Mouse (Mus musculus) heart, postnatal 25 days (tissue): ENCODE data around the gene Gm29666. TPM values are rescaled to one million over a fixed set of nuclear protein-coding genes. Genes with fewer than 3 reads are reported as not detected.

Source experiments
- DNase-seq: peaks from one replicate; pipeline ENCODE4 v3.0.0; 2022; ENCODE audit warnings: low spot score
- intact Hi-C: fragments of 180-260 bp; cut with DNase I; formaldehyde crosslinking; loops from one replicate; pipeline ENCODE4 v1.15.1; 2025
- total RNA-seq, 2 experiments: library from RNA; stranded (reverse); gene quantifications; 2 replicates each; pipeline ENCODE4 v1.2.3; 2021

Gm29666 gene
- under 1 TPM; 0.22 to 0.23 TPM for total RNA-seq

- DNase-seq = no peak
- intact Hi-C loops = loop anchor here (5.0 kb wide), 2 partner anchors 63 to 122 kb away; partner anchors contain the start of gene Phf21b
Observed at GRCm38 (mm10) chr15:84919938-84920337, at the start of gene Gm29666. Gm29666 (minus strand) TSS chr15:84920038.

GRCm38 (mm10) chr15:84968534-84968933, 48.7 kb upstream of the Gm29666 start:
- no peak for DNase-seq
- intact Hi-C loops = no loop called here

GRCm38 (mm10) chr15:84965575-84966360, 45.9 kb upstream of the Gm29666 start:
- intact Hi-C loops = no loop called here
- no peak for DNase-seq

DNA sequence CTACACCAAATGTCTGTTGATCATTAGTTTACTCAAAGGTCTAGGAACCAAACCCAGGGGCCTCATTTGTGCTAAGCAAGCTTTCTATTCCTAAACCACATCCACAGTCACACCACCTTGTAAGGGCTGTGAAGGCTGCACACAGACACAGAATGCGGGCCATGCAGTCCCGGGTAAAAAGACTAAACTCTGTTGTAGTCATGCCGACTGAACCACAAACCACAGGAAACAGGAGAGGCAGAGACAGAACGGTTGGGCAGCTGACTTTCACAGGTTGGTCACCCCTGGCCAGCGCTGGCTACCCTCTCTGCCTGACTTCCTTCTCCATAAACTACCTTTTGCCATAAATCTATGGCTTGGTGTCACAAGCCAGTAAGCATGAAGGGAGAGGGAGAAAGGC, 44.9 kb upstream of the Gm29666 start:
- DNase-seq = no peak
- intact Hi-C loops = no loop called here

GRCm38 (mm10) chr15:84962518-84962917, 42.7 kb upstream of the Gm29666 start:
- intact Hi-C loops = no loop called here
- DNase-seq = no peak

DNA sequence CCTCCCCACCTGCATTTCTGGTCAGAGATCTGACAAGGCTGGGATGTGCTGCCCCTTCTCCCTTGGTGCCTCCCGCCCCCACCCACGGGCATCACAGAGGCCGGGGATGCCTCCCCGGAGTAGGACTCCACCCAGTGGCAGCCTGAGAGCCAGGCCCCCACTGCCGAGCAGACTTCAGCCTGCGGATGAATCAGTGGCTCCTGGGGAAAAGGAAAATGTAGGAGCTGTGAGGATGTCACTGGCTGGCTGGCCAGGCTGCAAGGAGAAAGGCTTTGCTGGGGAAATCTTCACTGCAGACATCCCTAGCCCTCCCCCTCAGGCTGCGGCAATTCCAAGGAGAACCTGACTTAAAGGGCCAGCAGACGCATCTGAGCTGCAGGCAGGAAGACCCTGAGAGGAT, 40.9 kb upstream of the Gm29666 start:
- intact Hi-C loops = no loop called here
- no peak for DNase-seq

DNA sequence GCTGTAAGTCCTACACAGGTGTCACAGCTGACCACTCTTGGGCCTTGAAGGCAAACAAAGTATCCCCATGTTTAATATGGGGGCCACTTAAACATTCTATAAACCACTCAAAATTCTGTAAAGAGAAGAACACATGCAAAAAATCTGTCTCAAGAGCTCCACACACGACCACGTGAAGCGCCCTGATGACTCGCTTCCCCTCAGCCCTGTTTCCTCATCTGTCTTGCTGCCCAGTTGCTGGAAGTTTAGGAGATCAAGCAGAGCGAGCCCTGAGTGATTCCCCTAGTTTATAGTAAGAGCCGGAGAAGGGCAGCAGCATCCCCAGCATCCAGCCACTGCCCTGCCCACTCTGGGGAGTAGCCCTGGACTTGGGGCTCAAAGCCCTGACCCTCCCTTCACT, 40.1 kb upstream of the Gm29666 start:
- DNase-seq = no peak
- intact Hi-C loops = no loop called here

- intact Hi-C loops = no loop called here
- no peak for DNase-seq
Observed at GRCm38 (mm10) chr15:84958331-84958730, 38.5 kb upstream of the Gm29666 start.

- intact Hi-C loops = no loop called here
- DNase-seq = no peak
Observed at GRCm38 (mm10) chr15:84957851-84958250, 38.0 kb upstream of the Gm29666 start.

DNA sequence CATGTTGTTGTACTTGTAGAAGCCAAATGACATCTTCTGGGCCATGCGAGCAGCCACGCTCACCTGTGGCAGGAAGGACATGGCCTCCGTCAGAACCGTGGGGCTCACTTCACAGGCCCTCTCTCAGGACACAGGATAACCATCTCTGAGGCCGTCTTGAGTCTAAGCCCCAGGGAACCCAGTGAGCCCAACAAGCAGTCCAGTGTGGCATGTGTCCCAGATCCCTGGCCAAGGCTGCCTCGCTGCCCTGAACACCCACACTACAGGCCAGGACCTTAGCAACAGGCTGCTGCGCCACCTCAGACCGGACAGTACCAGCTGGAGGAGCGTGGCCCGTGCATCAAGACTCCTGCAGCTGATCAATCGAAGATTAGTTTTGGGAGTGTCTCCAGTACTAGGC, 33.4 kb upstream of the Gm29666 start:
- intact Hi-C loops = no loop called here
- DNase-seq = no peak

DNA sequence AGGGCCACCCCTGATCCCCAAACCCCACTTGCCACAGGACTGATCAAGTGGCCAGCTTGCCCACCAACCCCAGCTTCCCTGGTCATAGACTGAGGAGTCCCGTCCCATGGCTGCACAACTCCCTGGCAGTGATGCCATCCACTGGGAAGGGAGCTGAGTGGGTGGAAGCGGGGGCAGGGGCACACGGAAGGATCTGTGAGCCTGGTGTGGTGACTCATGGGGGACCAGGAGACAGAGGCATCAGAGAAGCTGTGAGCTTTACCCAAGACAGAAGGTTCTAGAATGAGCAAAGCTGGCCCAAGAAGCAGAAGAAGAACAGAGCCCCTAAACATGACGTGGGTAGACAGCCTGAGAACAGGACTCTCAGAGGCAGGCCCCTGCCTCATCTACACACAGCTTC, 30.2 kb upstream of the Gm29666 start:
- intact Hi-C loops = no loop called here
- DNase-seq = no peak

- intact Hi-C loops = no loop called here
- DNase-seq = no peak
Observed at GRCm38 (mm10) chr15:84948990-84949389, 29.2 kb upstream of the Gm29666 start.

GRCm38 (mm10) chr15:84944319-84944718, 24.5 kb upstream of the Gm29666 start:
- intact Hi-C loops = no loop called here
- DNase-seq = no peak

DNA sequence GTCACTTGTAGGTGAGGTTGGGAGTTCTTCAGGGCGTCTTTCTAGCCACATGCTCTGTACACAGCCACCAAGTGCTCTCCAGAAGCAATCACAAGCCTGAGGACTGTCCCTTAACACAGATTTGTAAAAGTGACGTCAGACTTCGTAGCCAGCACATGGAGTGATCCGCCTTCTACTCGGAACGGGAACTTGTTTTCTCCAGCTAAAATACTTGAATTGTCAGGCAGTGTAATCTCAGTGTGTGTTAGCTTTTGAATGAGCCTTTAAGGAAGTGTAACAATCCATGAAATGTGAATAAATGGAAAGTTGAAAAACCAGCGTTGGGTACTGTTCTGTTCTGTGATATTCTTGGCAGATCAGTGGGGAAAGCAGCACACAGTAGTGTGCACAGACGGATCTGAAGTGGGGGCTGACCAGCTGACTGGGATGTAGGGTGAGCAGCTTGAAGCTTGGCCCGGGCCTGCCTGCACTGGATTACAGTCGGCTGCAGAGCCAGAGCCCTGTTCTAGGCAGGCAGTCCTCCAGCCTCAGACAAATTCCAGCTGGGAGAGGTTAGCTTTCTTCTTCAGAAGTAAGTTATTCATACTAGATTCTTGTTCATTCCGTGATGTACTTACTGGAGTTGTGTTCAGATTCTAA, 22.9 kb upstream of the Gm29666 start:
- no peak for DNase-seq
- intact Hi-C loops = no loop called here

DNA sequence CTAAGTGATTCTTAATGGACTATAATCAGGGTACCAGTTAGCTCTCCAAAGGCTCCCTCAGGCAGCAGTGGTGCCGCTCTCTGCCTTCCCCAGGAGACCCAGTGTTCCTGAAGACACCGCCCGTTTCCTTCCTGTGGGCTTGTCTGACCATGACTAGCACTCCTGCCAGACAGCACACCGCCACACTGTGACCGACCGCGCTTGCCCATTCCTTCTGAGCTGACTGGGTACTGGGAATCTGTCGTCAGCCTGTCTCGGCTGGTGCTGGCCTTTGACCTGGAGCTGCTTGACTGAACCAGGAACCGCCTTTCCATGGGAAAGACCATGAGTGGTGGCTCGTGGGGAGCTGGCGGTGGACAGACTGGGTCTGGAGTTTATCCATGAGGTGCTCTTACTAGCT, 20.3 kb upstream of the Gm29666 start:
- DNase-seq = no peak
- intact Hi-C loops = no loop called here

DNA sequence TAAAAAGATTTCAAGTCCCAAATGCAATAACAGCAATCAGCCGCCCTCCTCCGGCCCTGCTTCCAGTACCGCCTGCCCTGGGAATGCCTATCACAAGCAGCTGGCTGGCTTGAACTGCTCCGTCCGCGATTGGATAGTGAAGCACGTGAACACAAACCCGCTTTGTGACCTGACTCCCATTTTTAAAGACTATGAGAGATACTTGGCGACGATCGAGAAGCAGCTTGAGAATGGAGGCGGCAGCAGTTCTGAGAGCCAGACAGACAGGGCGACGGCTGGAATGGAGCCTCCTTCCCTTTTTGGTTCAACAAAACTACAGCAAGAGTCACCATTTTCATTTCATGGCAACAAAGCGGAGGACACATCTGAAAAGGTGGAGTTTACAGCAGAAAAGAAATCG, 15.1 kb upstream of the Gm29666 start:
- no peak for DNase-seq
- intact Hi-C loops = loop anchor here (5.0 kb wide), 1 partner anchor 52 kb away; the partner anchor contains the start of gene 5031439G07Rik

DNA sequence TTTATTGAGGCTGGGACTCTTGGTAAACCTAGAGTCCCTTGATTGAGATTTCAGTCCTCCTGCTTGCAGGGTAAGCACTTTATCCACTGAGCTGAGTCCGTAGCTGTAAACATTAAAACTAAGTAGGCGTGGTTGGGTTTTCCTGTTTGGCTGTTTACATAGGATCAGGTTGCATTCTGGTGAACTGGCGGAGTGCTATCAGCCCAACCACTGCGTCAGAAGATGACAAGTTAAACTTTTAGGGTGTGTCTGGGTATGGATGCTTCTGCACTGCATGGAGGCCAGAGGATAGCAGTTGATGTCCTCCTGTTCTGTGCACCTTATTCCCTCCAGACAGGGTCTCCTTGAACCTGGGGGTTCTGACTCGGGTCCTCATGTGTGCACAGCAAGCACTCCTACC, 12.5 kb upstream of the Gm29666 start:
- intact Hi-C loops = no loop called here
- DNase-seq = no peak

DNA sequence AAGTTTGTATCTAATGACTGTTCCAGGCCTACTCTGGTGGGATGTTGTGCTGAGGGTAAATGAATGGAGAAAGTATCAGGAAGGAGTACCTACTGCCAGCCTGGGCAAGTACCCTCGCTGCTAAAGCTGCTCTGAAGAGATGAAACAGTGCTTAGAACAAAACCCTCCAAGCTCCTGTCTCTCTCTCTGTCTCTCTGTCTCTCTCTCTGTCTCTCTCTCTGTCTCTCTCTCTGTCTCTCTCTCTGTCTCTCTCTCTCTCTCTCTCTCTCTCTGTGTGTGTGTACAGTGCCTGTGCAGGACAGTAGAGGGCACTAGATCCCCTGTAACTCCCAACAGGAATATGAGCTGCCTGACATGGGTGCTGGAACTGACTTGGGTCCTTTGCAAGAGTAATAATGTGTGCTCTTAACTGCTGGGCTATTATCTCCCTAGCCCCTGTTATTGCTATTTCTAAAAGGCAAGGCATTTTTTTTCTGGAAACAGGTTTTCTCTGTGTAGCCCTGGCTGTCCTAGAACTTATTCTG, 5.7 kb upstream of the Gm29666 start:
- no peak for DNase-seq
- intact Hi-C loops = loop anchor here (5.0 kb wide), 2 partner anchors 72 to 168 kb away; no protein-coding TSS in a partner anchor

DNA sequence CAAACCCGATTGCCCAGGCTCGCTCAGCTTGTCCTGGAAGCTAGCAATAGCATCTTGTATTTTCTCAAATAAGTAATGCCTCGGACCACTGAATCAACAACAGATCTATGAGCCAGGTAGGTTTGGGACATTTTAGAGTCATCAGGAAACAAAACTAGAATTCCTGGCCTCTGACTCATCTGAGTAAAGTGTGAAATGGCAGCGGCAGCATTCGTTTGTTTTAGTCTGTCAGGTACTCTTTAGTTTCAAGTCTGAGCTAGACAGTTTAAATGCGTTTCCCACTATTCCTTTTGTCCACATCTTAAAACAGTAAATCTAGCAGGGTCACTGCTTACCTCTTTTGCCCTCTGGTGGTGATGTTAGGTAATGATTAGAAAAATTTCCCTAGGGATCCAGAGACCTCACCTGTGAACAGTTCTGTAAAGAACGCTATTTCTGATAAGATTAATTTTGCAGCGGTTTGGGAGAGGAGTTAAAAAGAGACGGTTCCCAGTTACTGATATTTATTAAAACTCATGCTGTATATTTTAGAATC, 5.0 kb upstream of the Gm29666 start:
- intact Hi-C loops = loop anchor here (5.0 kb wide), 4 partner anchors 68 to 168 kb away; partner anchors contain the start of gene Phf21b

GRCm38 (mm10) chr15:84923508-84924181, 3.8 kb upstream of the Gm29666 start:
- no peak for DNase-seq
- intact Hi-C loops = loop anchor here (5.0 kb wide), 2 partner anchors 66 to 119 kb away; partner anchors contain the start of gene Phf21b

More for the DNA sequence above, 5.0 kb upstream of the Gm29666 start:
- DNase-seq = no peak
